Mouse (Mus musculus) G1E (cell line): ENCODE data around the gene Celf5.

ENCODE experiments used
- CTCF ChIP-seq: IDR thresholded peaks from 2 replicates; pipeline ENCODE4 v1.5.1; 2012; ENCODE audit warnings: low read depth, low read length, inconsistent platforms, mixed read lengths
- GATA1 ChIP-seq: IDR thresholded peaks from 2 replicates; pipeline ENCODE4 v1.6.1; 2012; ENCODE audit warnings: borderline replicate concordance, low read length, inconsistent platforms, mixed read lengths
- GATA2 ChIP-seq: IDR thresholded peaks from 2 replicates; pipeline ENCODE4 v1.6.1; 2012; ENCODE audit warnings: low read depth, low read length, inconsistent platforms, borderline replicate concordance
- POLR2AphosphoS5 ChIP-seq: IDR thresholded peaks from 2 replicates; pipeline ENCODE4 v1.6.1; 2012; ENCODE audit warnings: low read depth, low read length, inconsistent platforms; ENCODE audit not compliant: insufficient replicate concordance
- TAL1 ChIP-seq: conservative IDR thresholded peaks from 2 replicates; pipeline ENCODE4 v1.6.1; 2012; ENCODE audit warnings: low read depth, low read length, inconsistent platforms, mixed read lengths

- no peak for TF ChIP-seq CTCF
- no peak for TF ChIP-seq POLR2AphosphoS5
- no peak for TF ChIP-seq TAL1
- no peak for TF ChIP-seq GATA1
- TF ChIP-seq GATA2, result no peak
Observed at GRCm38 (mm10) chr10:81488081-81488480, 5.6 kb upstream of the Celf5 start.
